Mouse (Mus musculus): ENCODE measurements around the gene Tsks. TPM values are rescaled to one million over a fixed set of nuclear protein-coding genes. Genes with fewer than 3 reads are reported as not detected.

Tsks gene
- polyA plus RNA-seq, 1 experiment, result not detected

DNA sequence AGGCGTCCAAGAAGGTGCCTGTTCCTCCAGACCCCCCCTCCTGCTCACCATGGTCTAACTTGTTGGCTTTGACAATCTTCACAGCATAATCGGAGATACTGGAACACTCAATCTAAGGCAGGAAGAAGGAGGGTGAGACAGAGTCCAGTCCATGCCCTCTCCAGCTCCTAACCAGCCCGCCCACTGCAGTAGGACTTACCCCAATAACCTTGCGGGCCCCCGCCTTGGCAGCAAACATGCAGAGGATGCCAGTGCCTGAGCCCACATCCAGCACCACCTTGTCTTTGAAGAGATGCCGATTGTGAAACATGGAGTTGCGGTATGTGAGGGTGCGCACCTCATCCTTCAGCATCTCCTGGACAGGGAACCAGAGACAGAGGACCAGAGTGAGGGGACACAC lies 38.5 kb downstream of the Tsks start:
- no peaks in the 10 kb centered on the region for H3K4me1 ChIP-seq (ENCODE audit: control insufficient read depth, insufficient read depth, insufficient read length, low read length)
- no peak overlapping the region for H3K4me3 ChIP-seq (ENCODE audit: insufficient read depth, low read depth, low read length)
- H3K27ac ChIP-seq (replicated peaks; ENCODE audit: low read depth, low read length), result no peak overlapping the region

DNA sequence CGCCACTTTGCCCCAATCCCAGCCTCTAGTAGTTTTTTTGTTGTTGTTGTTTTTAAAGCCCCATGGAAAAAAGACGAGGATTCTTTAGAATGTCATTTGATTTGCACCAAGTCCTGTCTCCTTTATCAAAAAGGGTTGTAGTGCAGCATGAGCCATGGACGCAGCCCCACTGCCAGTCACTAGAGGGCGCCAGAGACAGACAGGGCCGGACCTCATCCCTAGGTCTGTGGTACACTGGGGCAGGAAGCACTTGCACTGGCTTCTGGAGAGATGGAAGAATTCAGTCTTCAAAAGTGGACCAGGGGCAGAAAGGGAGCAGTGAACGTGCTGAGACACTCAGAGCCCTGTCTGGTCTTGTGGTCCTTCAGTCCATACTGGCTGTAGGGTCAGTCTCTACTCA lies 40.1 kb downstream of the Tsks start:
- Histone ChIP-seq H3K27ac (replicated peaks; ENCODE audit: low read depth, low read length) (no peak overlapping the region), H3K4me3 (ENCODE audit: insufficient read depth, low read depth, low read length) (no peak overlapping the region), H3K4me1 (ENCODE audit: control insufficient read depth, insufficient read depth, insufficient read length, low read length) (peaks cover 4% of the 10 kb centered on the region; the same call in 1 of the 2 replicates)

DNA sequence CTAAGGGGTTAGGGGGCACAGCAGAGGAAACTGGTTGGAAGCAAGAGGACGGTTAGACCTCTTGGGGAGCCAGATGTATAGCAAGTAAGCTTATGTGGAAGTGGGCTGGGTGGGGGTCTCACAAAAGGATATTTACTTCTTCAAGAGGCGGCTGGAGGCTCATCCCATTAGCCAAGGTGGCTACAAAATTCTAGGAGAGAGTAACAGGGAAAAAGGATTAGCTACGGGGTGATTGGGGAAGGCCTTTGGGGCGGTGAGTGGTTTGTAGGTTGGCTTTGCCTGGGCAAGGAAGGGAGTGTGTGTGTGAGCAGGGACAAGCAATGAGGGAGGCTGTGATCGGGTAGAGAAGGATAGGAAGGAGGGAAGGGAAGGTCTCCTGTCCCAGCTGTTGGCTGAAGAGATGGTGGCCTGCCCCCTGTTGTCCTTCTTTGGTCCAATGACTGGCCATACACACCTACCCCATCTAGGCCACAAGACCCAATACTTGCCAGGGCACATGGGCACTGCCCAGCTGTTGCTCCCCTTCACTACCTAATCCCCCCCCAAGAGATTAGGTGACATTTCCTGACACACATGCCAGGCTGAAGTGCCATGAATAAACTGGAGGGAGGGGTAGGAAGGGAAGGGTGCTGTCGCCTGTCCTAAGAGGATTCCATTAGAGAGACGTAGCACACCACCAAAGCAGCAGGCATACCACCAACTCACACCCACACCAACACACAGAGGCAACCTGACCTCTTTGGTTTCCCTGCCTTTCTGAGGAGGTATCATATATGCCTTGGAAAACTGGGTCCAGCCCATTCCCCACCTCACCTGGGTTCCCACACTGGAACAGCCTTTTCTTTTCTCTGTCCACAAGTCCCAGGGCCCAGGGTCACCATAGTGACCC lies 41.2 kb downstream of the Tsks start:
- no peak overlapping the region for H3K4me3 ChIP-seq (ENCODE audit: insufficient read depth, low read depth, low read length)
- no peak overlapping the region for H3K27ac ChIP-seq (replicated peaks; ENCODE audit: low read depth, low read length)
- peaks cover 5% of the 10 kb centered on the region; the same call in 1 of the 2 replicates for H3K4me1 ChIP-seq (ENCODE audit: control insufficient read depth, insufficient read depth, insufficient read length, low read length)

DNA sequence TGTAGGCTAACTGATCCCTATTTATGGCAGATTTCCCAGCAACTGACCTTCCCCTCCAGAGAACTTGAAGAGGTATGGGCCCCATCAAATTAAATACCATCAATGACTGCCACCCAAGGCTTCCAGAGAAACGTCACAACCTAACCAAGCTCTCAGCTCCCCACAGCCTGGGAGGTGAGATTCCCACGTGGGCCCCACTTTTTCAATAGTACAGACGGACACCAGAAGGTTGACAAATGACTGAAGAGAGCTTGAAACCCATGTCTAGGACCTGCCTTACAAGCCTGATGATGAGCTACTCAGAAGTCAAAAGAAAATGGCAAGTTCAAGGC lies 41.8 kb downstream of the Tsks start:
- no peak overlapping the region; the same call in 1 of the 2 replicates for H3K27ac ChIP-seq (replicated peaks; ENCODE audit: low read depth, low read length)
- H3K4me3 ChIP-seq (ENCODE audit: insufficient read depth, low read depth, low read length), result no peak overlapping the region
- peaks cover 5% of the 10 kb centered on the region; the same call in 1 of the 2 replicates for H3K4me1 ChIP-seq (ENCODE audit: control insufficient read depth, insufficient read depth, insufficient read length, low read length)

DNA sequence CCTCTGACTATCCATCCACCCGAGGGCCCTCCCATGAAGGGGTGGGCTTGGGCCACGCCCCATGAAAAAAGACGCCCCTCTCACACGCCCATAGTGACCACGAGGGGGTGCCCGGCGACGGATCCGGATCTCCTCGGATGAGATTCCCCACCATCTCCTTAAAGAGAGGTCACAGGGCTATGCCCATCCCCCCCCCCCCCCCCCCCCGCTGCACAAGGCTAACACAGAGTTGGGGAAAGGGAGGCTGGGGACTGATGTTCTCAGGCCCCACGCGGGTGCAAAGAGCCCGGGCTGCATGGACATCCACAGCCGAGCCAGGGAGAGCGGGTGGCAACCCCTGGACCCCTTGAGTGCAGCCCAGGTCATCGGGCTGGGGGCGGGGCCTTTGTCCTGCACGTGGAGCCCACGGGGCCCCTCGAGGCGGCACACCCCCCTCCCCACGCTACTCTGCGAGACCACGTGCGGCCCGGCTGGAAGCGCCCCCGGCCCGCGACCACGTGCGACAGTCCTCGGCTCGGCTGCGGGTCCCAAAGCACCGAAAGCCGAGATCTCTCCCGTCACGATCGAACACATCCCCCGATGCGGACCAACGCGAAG lies 42.7 kb downstream of the Tsks start:
- H3K27ac ChIP-seq (replicated peaks; ENCODE audit: low read depth, low read length), result peak overlapping the region; percentile 78
- H3K4me1 ChIP-seq (ENCODE audit: control insufficient read depth, insufficient read depth, insufficient read length, low read length), result peaks cover 5% of the 10 kb centered on the region; the same call in 1 of the 2 replicates
- H3K4me3 ChIP-seq (ENCODE audit: insufficient read depth, low read depth, low read length), result peak overlapping the region; percentile 92

DNA sequence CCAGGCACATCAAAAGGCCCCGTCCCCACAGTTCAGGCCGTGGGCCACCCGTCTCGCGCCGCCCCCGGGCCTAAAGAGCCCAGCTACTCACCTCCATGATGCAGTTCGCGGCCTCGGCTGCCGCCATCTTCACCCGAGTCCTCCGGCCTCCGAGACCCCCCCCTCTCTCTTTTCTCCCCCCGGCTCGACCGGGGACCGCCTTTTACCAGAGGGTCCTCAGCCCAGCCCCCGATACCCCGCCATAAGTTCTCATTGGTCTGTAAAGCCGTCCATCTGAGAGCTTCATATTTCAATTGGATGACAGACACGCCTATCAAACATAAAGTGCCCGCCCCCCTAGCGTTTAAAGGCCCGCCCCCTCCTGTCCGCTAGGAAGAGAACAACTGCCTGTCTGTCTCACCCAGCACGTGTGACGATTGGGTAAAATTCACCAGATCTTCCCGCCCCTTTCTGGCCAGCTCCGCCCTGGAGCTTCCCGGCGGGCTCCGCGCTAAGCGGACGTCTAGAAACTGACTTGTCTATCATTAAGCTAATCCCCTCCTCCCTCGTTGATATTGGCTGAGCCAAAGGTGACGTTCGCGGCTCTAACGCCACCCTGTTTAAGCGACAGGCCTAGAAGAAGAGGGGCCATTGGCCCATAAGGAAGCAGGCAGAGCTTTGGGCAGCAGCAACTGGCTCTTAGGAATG lies 43.3 kb downstream of the Tsks start, which contains the start of gene Prmt1:
Gene Prmt1, minus strand, starts transcription at position 377 of the 687 bp plus-strand sequence.
- Histone ChIP-seq H3K4me1 (ENCODE audit: control insufficient read depth, insufficient read depth, insufficient read length, low read length) (peaks cover 5% of the 10 kb centered on the region; the same call in 1 of the 2 replicates), H3K27ac (replicated peaks; ENCODE audit: low read depth, low read length) (peak within 1 kb of the TSS; percentile 82), H3K4me3 (ENCODE audit: insufficient read depth, low read depth, low read length) (peak within 1 kb of the TSS; percentile 92)

DNA sequence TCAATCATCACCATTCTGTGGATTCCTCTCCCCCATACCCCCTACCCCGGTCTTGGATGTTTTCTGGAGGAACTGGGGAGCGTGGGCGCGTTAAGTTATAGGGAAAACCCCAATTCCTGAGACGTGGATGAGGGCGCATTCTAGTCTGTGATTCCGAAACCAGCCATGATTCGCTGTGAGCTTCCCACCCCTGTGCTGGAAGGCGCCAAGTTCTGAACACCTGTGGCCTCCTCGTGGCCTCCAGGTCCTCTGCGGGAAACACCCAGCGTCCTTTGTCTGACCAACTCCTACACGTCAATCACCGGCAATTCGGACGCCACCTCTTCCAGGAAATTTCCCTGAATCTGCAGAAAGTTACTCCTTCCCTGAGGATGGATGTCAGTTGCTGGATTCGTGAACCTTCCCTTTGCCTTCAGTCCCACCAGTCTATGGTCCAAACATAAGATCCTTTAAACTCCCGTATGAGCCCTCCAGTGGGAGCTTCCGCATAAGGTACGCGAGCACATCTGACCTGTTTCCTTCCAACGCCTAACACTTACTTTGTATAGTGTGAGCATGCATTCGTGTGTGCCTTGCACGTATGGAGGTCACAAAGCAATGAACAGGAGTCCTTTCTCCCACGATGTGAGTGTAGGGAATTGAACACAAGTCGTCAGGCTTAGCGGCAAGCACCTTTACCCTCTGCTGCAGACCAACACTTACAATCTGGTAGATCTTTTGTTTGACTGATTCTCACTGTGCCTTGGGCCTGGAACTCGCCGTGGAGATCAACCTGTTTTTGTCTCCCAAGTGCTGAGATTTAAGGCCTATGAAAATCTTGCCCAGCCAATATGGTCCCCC lies 44.1 kb downstream of the Tsks start:
- Histone ChIP-seq H3K4me1 (ENCODE audit: control insufficient read depth, insufficient read depth, insufficient read length, low read length) (peaks cover 5% of the 10 kb centered on the region; the same call in 1 of the 2 replicates), H3K27ac (replicated peaks; ENCODE audit: low read depth, low read length) (peak overlapping the region; percentile 82), H3K4me3 (ENCODE audit: insufficient read depth, low read depth, low read length) (peak overlapping the region; percentile 74)

DNA sequence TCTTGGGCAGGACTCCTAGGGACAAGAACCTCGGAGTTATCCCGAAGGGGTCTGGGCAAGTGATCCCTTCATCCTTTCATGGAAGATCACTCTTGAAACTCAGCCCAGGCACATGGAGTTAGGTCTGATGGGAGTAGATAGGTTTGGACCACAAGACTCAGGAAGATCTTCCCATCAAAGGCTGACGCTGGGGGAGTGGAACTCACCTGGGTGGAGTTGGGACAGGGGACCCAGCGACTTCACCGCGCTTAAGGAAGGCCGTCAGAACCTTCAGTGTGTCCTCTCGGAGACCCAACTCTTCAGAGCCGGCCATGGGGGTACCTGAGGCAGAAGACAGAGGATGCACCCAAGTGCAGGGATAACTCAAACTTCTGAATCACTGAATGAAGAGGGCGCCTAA lies 53.7 kb downstream of the Tsks start:
- H3K27ac ChIP-seq (replicated peaks; ENCODE audit: low read depth, low read length), result peak overlapping the region; percentile 44; the same call in 1 of the 2 replicates
- peaks cover 10% of the 10 kb centered on the region for H3K4me1 ChIP-seq (ENCODE audit: control insufficient read depth, insufficient read depth, insufficient read length, low read length)
- peak overlapping the region; percentile 92 for H3K4me3 ChIP-seq (ENCODE audit: insufficient read depth, low read depth, low read length)

DNA sequence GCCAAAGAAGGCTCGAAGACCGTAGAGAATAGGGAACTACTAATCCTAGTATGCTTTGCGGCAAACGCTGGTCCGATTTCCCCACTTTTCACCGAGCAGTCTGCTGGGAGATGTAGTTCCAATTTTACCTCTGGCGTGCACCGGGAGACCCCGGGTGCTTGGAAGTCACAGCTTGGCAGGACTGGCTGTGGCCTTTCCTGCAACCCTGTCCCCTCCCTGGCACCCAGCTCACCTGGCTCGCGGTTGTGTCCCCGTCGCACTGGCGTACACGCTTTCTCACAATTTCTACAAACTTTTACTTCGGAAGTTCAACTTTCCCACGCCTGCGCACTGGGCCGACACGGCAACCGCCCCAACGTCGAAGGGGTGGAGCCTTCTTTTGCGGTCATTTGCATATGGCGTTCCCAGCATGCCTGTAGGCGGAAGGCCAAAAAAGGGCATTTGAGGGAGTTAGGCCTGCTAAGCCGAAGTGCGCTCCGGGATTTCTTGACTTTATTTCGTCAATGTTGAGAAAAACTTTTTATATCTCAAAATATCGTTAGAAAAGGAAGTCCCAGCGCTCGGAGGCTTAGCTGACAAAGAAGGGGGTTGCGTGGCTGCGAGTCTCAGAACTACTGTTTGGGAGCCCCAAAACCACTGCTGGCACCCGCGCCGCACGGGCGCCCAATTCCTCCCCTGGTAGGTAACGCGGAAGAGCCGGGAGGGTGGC lies 54.4 kb downstream of the Tsks start, which contains the start of gene Irf3:
Gene Irf3, plus strand, starts transcription at position 418 of the 709 bp plus-strand sequence.
- Histone ChIP-seq H3K27ac (replicated peaks; ENCODE audit: low read depth, low read length) (peak within 1 kb of the TSS; percentile 93), H3K4me1 (ENCODE audit: control insufficient read depth, insufficient read depth, insufficient read length, low read length) (peaks cover 10% of the 10 kb centered on the region), H3K4me3 (ENCODE audit: insufficient read depth, low read depth, low read length) (peak within 1 kb of the TSS; percentile 92)

DNA sequence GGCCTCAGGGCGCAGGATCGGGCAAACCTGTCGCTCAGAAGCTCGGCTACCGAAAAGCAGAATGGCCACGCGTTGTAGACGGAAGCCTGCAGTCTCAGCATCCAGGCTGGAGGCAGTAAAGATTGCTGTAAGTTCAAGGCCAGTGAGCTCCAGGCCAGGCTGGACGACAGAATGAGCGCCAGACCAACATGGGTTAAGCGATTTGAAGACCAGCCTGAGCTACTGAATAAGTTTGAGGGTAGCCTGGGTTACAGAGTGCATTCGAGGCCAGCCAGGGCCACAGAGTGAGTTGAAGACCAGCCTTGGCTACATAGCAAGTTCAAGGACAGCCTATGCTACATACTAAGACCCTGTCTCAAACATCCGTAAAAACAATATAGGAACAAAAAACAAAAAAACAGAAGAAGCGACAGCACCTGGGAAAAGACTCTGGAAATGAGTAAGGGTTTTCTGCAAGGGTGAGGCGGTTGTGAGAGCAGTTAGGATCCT lies 55.0 kb downstream of the Tsks start:
- H3K4me1 ChIP-seq (ENCODE audit: control insufficient read depth, insufficient read depth, insufficient read length, low read length), result peaks cover 10% of the 10 kb centered on the region
- peak overlapping the region; percentile 85 for H3K4me3 ChIP-seq (ENCODE audit: insufficient read depth, low read depth, low read length)
- peak overlapping the region; percentile 93 for H3K27ac ChIP-seq (replicated peaks; ENCODE audit: low read depth, low read length)

DNA sequence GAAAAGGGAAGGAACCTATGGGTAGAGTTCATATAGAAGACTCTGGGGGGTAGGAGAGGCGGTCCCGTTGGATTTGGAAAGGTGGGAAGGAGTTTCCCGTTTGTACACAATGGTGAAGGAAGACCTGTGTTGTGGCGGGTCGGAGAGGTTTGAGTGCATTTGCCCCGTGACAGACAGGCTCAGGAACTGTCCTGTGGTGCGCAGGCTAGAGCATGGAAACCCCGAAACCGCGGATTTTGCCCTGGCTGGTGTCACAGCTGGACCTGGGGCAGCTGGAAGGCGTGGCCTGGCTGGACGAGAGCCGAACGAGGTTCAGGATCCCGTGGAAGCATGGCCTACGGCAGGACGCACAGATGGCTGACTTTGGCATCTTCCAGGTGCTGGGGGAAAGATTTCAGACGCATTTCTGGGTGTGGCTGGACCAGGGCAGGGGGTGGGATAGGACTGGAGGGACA lies 55.5 kb downstream of the Tsks start, which contains the start of gene Bcl2l12:
Gene Bcl2l12, minus strand, starts transcription at position 212 of the 455 bp plus-strand sequence.
- H3K4me1 ChIP-seq (ENCODE audit: control insufficient read depth, insufficient read depth, insufficient read length, low read length), result peaks cover 10% of the 10 kb centered on the region
- H3K4me3 ChIP-seq (ENCODE audit: insufficient read depth, low read depth, low read length), result peak within 1 kb of the TSS; percentile 85

DNA sequence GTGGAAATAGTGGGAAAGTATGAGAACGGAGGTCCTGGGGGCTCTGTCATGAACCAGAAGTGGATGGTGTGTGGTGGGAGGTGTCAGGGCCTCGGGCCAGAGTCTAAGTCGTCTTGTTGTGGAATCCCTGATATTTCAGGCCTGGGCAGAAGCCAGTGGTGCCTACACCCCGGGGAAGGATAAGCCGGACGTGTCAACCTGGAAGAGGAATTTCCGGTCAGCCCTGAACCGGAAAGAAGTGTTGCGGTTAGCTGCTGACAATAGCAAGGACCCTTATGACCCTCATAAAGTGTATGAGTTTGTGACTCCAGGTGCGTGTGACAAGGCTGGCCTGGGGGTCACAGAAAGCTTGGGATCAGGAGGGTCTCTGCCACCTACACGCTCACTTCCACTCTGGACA lies 56.7 kb downstream of the Tsks start:
- peak overlapping the region; percentile 14 for H3K4me3 ChIP-seq (ENCODE audit: insufficient read depth, low read depth, low read length)
- peaks cover 10% of the 10 kb centered on the region for H3K4me1 ChIP-seq (ENCODE audit: control insufficient read depth, insufficient read depth, insufficient read length, low read length)
- peak overlapping the region; percentile 82 for H3K27ac ChIP-seq (replicated peaks; ENCODE audit: low read depth, low read length)

More for the DNA sequence above, 55.5 kb downstream of the Tsks start, which contains the start of gene Bcl2l12:
- H3K27ac ChIP-seq (replicated peaks; ENCODE audit: low read depth, low read length), result peak within 1 kb of the TSS; percentile 93

DNA sequence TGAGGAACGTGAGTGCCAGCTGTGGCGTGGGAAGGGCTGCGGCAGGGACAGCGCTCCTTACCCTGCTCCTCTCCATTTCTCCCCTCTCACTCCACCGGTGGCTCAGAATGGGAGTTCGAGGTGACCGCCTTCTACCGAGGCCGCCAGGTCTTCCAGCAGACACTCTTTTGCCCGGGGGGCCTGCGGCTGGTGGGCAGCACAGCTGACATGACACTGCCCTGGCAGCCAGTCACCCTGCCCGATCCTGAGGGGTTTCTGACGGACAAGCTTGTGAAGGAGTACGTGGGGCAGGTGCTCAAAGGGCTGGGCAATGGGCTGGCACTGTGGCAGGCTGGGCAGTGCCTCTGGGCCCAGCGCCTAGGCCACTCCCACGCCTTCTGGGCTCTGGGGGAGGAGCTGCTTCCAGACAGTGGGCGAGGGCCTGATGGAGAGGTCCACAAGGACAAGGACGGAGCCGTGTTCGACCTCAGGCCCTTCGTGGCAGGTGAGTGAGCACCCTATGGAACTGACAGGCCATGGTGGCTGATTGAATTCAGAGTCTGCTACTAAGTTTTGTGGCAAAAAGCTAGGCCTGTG lies 57.6 kb downstream of the Tsks start:
- no peak overlapping the region for H3K4me3 ChIP-seq (ENCODE audit: insufficient read depth, low read depth, low read length)
- H3K27ac ChIP-seq (replicated peaks; ENCODE audit: low read depth, low read length), result no peak overlapping the region
- peaks cover 10% of the 10 kb centered on the region for H3K4me1 ChIP-seq (ENCODE audit: control insufficient read depth, insufficient read depth, insufficient read length, low read length)

Measured in brown adipose tissue, adult 24 weeks (tissue).